Mouse (Mus musculus) gastrocnemius, adult 8-10 months (tissue): ENCODE results near the gene Rasl12. TPM values are rescaled to one million over a fixed set of nuclear protein-coding genes. Genes with fewer than 3 reads are reported as not detected.

Experiments
- DNase-seq, 2 experiments: peaks; one replicate each; pipeline ENCODE4 v3.0.0; 2022; ENCODE audit warnings: low spot score in 2 of 2
- total RNA-seq, 4 experiments: library from RNA; stranded (reverse); gene quantifications; 2 replicates each; pipeline ENCODE4 v1.2.4; 2022

Rasl12 gene
- total RNA-seq = 1 to 10 TPM; 2.1 to 3.8 (median 2.2) TPM

GRCm38 (mm10) chr9:65398279-65398678 lies at the start of gene Rasl12:
TSS of gene Rasl12 (plus strand) at chr9:65398506.
- DNase-seq = peak; percentile 50 to 69

DNA sequence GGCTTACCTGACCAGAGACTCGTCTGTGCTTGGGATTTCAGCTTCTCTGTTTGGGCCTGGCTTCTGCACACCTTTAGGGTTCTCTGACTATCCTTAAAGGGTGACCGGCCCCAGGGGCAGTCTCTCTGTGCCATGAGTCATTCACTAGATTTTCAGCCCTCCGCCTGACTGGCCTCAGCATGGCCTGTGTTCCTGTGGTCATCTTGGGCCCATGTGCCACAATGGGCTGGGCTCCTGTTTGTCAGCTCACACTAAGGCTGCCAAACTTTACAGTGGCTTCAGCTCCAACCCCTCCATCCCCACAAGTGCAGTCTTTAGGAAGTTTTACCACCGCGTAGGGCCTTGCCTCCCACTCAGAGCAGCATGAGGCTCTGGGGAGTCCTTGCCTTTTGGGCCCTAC lies 45.1 kb upstream of the Rasl12 start:
- DNase-seq = no peak

DNA sequence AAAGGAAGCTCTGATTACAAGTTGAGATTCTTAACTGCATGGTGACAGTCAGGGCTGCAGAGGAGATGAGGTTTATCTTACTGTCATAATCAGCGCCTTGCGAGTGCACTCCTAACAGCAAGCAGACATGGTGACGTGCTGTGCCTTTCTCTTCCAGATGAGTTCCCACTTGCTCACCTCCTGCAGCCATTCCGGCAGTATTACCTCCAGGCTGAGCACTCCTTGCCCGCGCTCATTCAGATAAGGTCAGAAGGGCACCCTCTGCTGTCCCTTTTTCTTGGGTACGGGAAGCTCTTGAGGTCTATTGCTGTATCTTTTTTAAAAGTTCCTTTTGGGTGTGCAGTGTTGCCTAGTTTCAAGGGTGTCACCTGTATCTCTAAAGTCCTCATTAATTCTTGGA lies 41.7 kb upstream of the Rasl12 start:
- DNase-seq = no peak

GRCm38 (mm10) chr9:65356971-65357370 lies 41.3 kb upstream of the Rasl12 start:
- no peak for DNase-seq

GRCm38 (mm10) chr9:65358956-65359480 lies 39.3 kb upstream of the Rasl12 start:
- DNase-seq = no peak

GRCm38 (mm10) chr9:65360641-65361448 lies 37.5 kb upstream of the Rasl12 start, which contains the start of gene Ubap1l:
TSS of gene Ubap1l (plus strand) at chr9:65361041.
- DNase-seq = no peak

GRCm38 (mm10) chr9:65363684-65364083 lies 34.6 kb upstream of the Rasl12 start:
- DNase-seq = no peak

DNA sequence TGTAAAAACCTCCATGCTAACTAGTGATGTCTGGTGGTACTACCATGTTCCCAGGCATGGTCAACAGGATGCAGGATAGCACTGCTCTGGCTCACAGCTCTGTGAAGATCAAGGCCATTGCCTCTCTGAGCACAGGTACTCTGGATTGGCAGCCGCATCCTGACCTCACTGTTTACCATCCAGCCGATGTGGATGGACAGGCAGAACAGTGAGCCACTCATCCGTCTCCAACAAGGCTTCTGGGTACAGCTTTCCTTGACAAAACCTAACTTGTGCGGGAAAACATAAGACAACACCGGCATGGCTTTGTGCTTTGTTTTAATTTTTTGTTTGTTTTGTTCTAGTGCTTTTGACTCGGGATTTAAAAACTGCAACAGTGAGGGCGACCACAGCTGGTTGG lies 32.6 kb upstream of the Rasl12 start:
- no peak for DNase-seq

DNA sequence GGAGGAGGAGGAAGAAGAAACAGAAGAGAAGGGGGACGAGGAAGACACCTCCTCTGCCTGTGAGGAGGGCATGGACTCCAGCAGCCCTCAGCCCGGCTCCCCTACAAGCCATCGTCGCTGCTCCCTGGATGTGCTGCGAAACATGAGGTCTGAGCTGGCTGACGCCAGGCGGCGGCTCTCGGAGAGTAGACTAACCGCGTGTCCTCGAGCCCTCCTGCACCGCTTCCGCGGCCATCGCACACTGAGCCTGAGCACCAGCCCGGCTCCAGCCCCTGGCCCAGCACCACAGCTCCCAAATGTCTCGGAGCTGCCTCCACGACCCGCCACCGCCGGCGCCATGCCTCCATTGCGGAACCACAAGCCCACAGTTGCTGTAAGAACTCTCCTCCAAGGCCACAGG lies 26.6 kb upstream of the Rasl12 start:
- no peak for DNase-seq

GRCm38 (mm10) chr9:65372449-65372848 lies 25.9 kb upstream of the Rasl12 start:
- DNase-seq = no peak

GRCm38 (mm10) chr9:65374468-65375162 lies 23.7 kb upstream of the Rasl12 start:
- DNase-seq = peak; percentile 57 to 80

DNA sequence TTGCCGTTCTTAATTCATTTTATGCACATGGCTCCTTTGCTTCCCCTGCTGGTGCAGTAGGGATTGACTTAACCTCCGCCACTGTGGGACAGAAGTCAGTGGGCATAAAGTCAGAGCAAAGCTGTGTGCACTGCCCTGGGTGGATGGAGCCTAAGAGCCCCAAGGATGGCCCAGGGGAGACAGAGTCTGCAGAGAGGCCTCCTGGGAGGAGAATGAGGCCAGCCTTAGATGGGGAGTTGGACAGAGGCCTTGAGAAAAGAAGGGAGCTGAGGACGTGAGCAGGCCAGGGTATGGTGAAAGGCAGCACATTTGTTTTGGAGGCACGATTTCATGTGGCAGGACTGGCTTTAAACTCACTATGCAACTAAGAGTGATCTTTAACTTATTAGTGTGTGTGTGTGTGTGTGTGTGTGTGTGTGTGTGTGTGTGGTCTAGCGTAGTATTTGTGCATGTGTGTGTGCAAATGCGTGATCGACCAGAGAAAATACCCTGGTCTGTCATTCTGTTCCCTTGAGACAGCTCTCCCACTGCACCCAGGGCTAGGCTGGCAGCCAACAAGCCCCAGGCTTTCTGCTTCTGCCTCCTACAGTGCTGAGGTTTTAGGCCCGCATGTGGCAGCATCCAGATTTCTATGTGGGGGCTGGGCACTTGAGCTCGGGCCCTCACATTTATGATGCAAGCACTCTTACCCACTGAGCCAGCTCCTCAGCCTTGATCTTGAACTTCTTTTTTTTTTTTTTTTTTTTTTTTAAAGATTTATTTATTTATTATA lies 23.0 kb upstream of the Rasl12 start:
- DNase-seq = no peak

DNA sequence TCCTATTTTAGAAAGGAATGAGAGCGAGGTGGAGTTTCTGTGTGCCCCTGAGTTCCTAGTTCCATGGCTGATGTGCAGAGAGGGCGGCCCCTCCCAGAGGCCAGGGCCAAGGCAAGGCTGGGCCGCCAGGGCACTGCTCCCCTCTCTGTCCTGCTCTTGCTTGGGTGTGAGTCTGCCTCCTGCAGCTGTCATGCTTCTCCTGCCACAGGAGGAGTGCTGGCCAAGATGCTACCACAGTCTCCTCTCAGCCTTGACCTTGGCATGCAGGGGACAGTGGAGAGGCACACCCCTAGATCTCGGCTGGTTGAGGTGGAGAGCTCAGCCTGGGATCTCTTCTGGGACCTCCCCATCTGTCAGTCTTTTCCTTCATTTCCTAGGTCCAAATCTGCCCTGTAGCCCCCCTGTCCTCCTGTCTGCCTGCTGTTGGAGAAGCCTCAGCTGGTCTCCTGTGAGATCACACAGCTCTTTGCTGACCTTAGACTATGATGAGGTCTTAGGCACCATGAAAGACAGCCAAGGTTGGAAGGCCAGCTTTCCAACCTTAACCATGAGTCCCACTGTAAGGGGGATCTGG lies 17.2 kb upstream of the Rasl12 start:
- no peak for DNase-seq

GRCm38 (mm10) chr9:65382031-65382750 lies 16.1 kb upstream of the Rasl12 start:
- DNase-seq = no peak

DNA sequence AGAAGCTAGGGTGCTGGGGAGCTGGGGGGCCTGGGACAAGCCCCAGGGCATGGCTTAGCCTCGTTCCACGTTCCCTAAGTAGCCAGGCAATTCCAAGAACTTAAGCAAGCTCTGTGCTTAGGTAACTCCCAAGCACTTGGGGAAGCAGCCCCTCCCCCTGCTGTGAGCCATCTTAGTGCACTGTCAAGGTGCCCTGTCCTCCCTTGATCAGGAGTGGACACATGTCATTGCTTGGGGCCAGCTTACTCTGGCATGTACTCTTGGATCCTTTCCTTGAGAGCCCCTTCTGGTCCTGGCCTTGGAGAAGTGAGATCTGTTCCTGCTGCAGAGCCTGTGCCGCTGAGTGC lies 15.6 kb upstream of the Rasl12 start:
- peak in 1 of 2 experiments; percentile 36 for DNase-seq

GRCm38 (mm10) chr9:65384276-65384675 lies 14.0 kb upstream of the Rasl12 start:
- peak in 1 of 2 experiments; percentile 71 for DNase-seq

DNA sequence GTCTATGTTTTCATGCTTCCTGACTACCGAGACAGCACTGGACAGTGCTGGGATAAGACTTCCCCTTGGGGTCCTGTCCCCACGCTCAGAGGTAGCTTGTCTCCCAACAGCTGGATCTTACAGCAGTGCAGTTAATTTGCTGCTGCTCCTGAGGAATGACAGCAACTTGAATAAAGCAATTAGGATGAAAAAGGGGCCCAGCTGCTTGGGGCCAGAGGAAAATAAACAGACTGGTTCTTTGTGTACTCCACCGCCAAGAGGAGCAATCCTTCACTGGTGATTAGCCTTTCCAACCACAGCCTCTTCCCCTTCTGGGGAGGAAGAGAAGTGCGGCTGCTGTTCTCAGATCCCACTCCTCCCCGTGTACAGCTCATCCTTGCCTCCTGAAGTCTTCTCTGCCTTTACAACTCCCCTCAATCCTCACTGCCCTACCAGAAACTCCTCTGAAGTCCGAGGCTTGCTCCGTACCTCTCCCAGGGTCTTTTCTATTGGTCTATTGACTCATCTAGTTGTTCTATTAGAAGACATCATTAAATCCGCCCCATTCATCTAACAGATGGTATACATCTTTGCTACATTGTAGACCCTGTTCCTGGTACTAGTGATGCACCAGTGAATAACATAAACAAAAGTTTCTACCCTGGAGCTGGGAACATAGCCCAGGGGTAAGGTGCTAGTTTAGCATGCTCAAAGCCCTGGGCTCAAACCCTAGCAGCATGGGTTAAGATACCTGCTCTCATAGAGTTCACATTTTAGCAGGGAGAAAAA lies 11.7 kb upstream of the Rasl12 start:
- DNase-seq = no peak

- DNase-seq = no peak
Measured at GRCm38 (mm10) chr9:65390752-65391612, 7.3 kb upstream of the Rasl12 start.

DNA sequence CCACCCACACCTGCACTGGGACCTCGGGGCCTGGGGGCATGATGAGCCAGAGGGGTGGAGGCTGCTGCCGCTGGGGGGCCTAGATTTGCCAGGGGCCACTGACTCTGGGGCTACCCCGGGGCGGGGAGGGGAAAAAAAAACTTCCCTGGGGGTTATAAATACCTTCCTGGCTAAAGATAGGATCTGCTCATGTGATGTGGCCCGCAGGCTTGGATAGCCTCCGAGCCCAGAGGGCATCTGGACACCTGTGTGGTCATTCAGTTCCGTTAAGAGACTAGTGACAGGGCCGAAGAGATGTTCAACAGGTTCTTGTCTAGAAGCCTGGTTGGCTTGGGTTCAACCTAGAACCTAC lies 6.7 kb upstream of the Rasl12 start, which contains the start of gene Kbtbd13:
Kbtbd13 (minus strand) TSS at position 40 of the 352 bp plus-strand sequence.
- peak; percentile 56 to 80 for DNase-seq
